Mouse (Mus musculus) midbrain, embryonic 15.5 days (tissue): ENCODE data around the gene Gm20708. TPM values are rescaled to one million over a fixed set of nuclear protein-coding genes. Genes with fewer than 3 reads are reported as not detected.
A peak's percentile ranks its signal among the peaks of the same experiment; 100 is the strongest.

Experiments used
- ATAC-seq: fragments of 200-750 bp; cut with Nextera tagmentation; replicated peaks from 2 replicates; pipeline ENCODE4 v1.8.0; 2017; ENCODE audit warnings: moderate TSS enrichment
- H3K27ac ChIP-seq: fragments of 300-500 bp; sonication (generic); 2 replicates; pipeline ENCODE4 v1.5.1; 2015; ENCODE audit warnings: mild to moderate bottlenecking, inconsistent platforms
- H3K27me3 ChIP-seq: fragments of 300-500 bp; sonication (generic); replicated peaks from 2 replicates; pipeline ENCODE4 v1.6.1; 2015; ENCODE audit warnings: inconsistent platforms
- H3K36me3 ChIP-seq: fragments of 300-500 bp; sonication (generic); replicated peaks from 2 replicates; pipeline ENCODE4 v1.6.1; 2015; ENCODE audit warnings: inconsistent platforms
- H3K4me1 ChIP-seq: fragments of 300-500 bp; sonication (generic); 2 replicates; pipeline ENCODE4 v1.6.1; 2015; ENCODE audit warnings: inconsistent platforms
- H3K4me2 ChIP-seq: fragments of 300-500 bp; sonication (generic); 2 replicates; pipeline ENCODE4 v1.6.1; 2015; ENCODE audit warnings: inconsistent platforms, mild to moderate bottlenecking, moderate library complexity
- H3K4me3 ChIP-seq: fragments of 300-500 bp; sonication (generic); 2 replicates; pipeline ENCODE4 v1.5.1; 2015; ENCODE audit warnings: mild to moderate bottlenecking, inconsistent platforms
- H3K9ac ChIP-seq: fragments of 300-500 bp; sonication (generic); 2 replicates; pipeline ENCODE4 v1.6.1; 2015; ENCODE audit warnings: mild to moderate bottlenecking, inconsistent platforms
- H3K9me3 ChIP-seq: fragments of 300-500 bp; sonication (generic); 2 replicates; pipeline ENCODE4 v1.6.1; 2016; ENCODE audit warnings: inconsistent platforms
- WGBS: fragments of 180-500 bp; shearing (Covaris S2); methylation state at CpG from one replicate; pipeline ENCODE4 v1.1.7; 2015; ENCODE audit warnings: mixed read lengths; 5-methylcytosine and 5-hydroxymethylcytosine counted together
- polyA plus RNA-seq: library from polyadenylated mRNA; unstranded; fragments of >200 nt; fragmentation: Nextera tagmentation; extraction: Ambion mirVana; gene quantifications from 2 replicates; pipeline ENCODE4 v1.2.1, GENCODE M21; 2015

Gene Gm20708
- polyA plus RNA-seq = 0.98 and 1.4 TPM in 2 replicates

- no peaks in the 10 kb centered on the region for H3K36me3 ChIP-seq
- H3K9me3 ChIP-seq = no peaks in the 10 kb centered on the region
- H3K4me1 ChIP-seq = peaks cover 20% of the 10 kb centered on the region
- peak within 1 kb of the TSS; percentile 96 for H3K4me2 ChIP-seq
- under 1% methylated on average over 60 of the region's 75 CpGs for WGBS
- peaks cover 21% of the 10 kb centered on the region for H3K27me3 ChIP-seq
- ATAC-seq = peak; percentile 46; the same call in 1 of the 2 replicates
- H3K4me3 ChIP-seq = peak within 1 kb of the TSS; percentile 54
- H3K27ac ChIP-seq = no peak within 1 kb of the TSS
- peak within 1 kb of the TSS; percentile 50 for H3K9ac ChIP-seq
These were observed at the start of gene Gm20708, which contains the start of gene Syngr2 for GRCm38 (mm10) chr11:117809407-117810311. Gene Gm20708 (plus strand): TSS chr11:117809668. Gene Syngr2 (plus strand): TSS chr11:117809668.

GRCm38 (mm10) chr11:117760374-117761119, 48.9 kb upstream of the Gm20708 start:
- ATAC-seq = no peak
- no peak overlapping the region for H3K4me3 ChIP-seq
- 88% methylated on average over 26 of the region's 26 CpGs for whole genome bisulfite sequencing
- H3K4me1 ChIP-seq = no peaks in the 10 kb centered on the region
- H3K27ac ChIP-seq = no peak overlapping the region
- peaks cover 60% of the 10 kb centered on the region for H3K36me3 ChIP-seq
- no peaks in the 10 kb centered on the region for H3K27me3 ChIP-seq
- no peak overlapping the region for H3K9ac ChIP-seq
- no peak overlapping the region for H3K4me2 ChIP-seq
- no peaks in the 10 kb centered on the region for H3K9me3 ChIP-seq

DNA sequence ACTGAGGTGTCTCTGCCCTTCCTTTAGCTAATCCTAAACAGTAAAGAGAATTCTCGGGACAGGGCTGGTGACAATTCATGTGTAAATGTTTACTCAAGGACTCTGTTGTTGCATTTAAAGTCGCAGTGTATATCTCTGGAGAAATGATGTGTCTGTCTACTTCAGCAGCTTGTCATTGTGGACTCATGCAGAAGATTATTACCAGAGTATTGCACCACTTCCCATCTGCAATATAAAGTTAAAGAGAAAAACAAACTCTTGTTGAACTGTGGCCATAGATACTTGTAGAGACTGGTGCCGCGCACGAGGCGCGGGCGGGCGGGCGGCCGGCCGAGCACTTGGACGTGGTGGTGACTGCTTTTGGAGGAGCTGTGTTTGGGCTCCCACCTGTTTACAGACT, 47.7 kb upstream of the Gm20708 start:
- WGBS = 90% methylated on average over 13 of the region's 13 CpGs
- H3K27ac ChIP-seq = no peak overlapping the region
- peaks cover 47% of the 10 kb centered on the region for H3K36me3 ChIP-seq

GRCm38 (mm10) chr11:117762246-117762645, 47.2 kb upstream of the Gm20708 start:
- peaks cover 43% of the 10 kb centered on the region for H3K36me3 ChIP-seq
- H3K27me3 ChIP-seq = no peaks in the 10 kb centered on the region
- no peak overlapping the region for H3K4me2 ChIP-seq
- no peak overlapping the region for H3K4me3 ChIP-seq
- WGBS = 84% methylated on average over 12 of the region's 12 CpGs
- no peaks in the 10 kb centered on the region for H3K9me3 ChIP-seq
- no peak overlapping the region for H3K9ac ChIP-seq
- ATAC-seq = no peak
- H3K4me1 ChIP-seq = no peaks in the 10 kb centered on the region
- H3K27ac ChIP-seq = no peak overlapping the region

More for the DNA sequence above, 47.7 kb upstream of the Gm20708 start:
- H3K27me3 ChIP-seq = no peaks in the 10 kb centered on the region
- ATAC-seq = no peak
- H3K9ac ChIP-seq = no peak overlapping the region
- no peaks in the 10 kb centered on the region for H3K9me3 ChIP-seq
- H3K4me1 ChIP-seq = no peaks in the 10 kb centered on the region
- no peak overlapping the region for H3K4me2 ChIP-seq
- H3K4me3 ChIP-seq = no peak overlapping the region

- H3K27ac ChIP-seq = no peak overlapping the region; the same call in 1 of the 2 replicates
- 89% methylated on average over 9 of the region's 9 CpGs for WGBS
- peaks cover 27% of the 10 kb centered on the region for H3K36me3 ChIP-seq
- no peaks in the 10 kb centered on the region for H3K27me3 ChIP-seq
- H3K4me3 ChIP-seq = no peak overlapping the region
- H3K9me3 ChIP-seq = no peaks in the 10 kb centered on the region
- H3K4me1 ChIP-seq = peaks cover 4% of the 10 kb centered on the region; the same call in 1 of the 2 replicates
- no peak overlapping the region for H3K9ac ChIP-seq
- no peak for ATAC-seq
- no peak overlapping the region for H3K4me2 ChIP-seq
These were observed 45.1 kb upstream of the Gm20708 start for GRCm38 (mm10) chr11:117764319-117764718.

DNA sequence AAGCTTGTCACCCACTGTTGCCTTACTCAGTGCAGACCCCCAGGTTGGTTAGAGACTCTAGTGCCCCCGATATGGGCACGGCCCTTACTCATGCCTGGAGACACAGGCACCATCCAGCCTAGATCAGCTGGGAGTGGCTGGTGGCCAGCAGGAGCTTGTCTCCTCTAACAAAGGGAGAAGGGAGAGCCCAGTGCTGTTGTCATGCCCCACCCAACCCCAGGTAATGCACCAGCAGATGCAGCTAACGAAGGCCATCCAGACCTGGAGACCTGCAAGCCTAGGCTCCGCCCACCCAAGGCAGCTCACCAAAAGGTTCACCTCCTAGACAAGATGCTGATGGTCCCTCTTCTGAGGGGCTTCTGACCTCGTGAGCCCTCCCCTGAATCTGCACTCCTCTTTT, 44.1 kb upstream of the Gm20708 start:
- no peak overlapping the region for H3K27ac ChIP-seq
- 0 out of 2 replicates have a peak, but pooled peaks have one; percentile 12 for ATAC-seq
- 90% methylated on average over 5 of the region's 5 CpGs for WGBS
- H3K4me3 ChIP-seq = no peak overlapping the region
- peaks cover 18% of the 10 kb centered on the region for H3K36me3 ChIP-seq
- no peaks in the 10 kb centered on the region for H3K9me3 ChIP-seq
- no peaks in the 10 kb centered on the region for H3K27me3 ChIP-seq
- H3K4me1 ChIP-seq = peaks cover 6% of the 10 kb centered on the region; the same call in 1 of the 2 replicates
- no peak overlapping the region for H3K4me2 ChIP-seq
- no peak overlapping the region for H3K9ac ChIP-seq

- no peak for ATAC-seq
- no peaks in the 10 kb centered on the region for H3K27me3 ChIP-seq
- H3K36me3 ChIP-seq = peaks cover 9% of the 10 kb centered on the region; the same call in 1 of the 2 replicates
- H3K4me1 ChIP-seq = peaks cover 6% of the 10 kb centered on the region; the same call in 1 of the 2 replicates
- no peak overlapping the region for H3K4me3 ChIP-seq
- WGBS = 91% methylated on average over 3 of the region's 3 CpGs
- no peak overlapping the region for H3K9ac ChIP-seq
- H3K27ac ChIP-seq = no peak overlapping the region
- H3K9me3 ChIP-seq = no peaks in the 10 kb centered on the region
- H3K4me2 ChIP-seq = no peak overlapping the region
These were observed 43.2 kb upstream of the Gm20708 start for GRCm38 (mm10) chr11:117766275-117766674.

DNA sequence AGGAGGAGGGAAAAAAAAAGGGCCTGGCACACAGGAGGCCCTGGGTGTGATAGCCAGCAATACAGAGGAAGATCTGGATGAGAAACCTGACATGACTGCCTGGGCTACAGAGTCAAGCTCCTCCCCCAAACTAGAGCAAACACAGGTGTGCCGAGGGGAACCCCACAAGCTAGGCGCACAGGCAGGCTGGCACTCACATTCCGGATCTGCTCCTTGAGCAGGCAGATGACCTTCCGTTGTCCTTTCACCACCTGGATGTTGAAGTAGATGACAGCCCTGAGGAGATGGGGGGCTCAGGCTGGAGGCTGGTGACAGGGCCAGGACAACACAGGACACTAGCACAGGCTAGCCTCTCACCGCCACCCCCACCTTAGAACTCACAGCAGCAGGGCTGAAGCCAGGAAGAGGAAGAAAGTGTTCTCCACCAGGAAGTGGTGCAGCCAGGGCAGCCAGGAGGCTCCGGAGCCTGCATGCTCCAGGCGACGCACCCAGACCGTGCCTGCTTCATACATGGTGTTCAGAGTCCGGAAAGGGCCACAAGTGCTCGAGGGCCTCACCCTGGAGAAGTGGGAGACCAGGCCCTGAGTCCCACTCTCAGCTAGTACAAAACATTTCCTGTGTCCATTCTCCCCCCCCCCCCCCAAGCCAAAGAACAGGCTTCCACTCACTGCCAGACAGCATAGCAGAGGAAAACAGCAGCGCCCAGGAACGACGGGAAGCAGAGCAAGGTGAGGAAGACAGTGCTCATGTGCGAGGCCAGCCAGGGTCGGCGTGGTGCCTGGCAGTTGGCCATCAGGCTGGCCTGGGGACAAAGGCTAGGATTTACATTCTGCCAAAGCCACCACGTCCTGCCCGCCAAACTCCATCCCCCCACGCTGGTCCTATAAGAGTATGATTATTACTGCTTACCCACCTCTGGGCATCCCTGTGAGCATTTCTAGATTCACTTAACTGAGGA, 40.5 kb upstream of the Gm20708 start:
- no peaks in the 10 kb centered on the region for H3K27me3 ChIP-seq
- peak overlapping the region; percentile 8; the same call in 1 of the 2 replicates for H3K27ac ChIP-seq
- no peaks in the 10 kb centered on the region for H3K9me3 ChIP-seq
- H3K4me2 ChIP-seq = no peak overlapping the region
- H3K36me3 ChIP-seq = peaks cover 5% of the 10 kb centered on the region; the same call in 1 of the 2 replicates
- no peak overlapping the region for H3K4me3 ChIP-seq
- H3K4me1 ChIP-seq = peaks cover 6% of the 10 kb centered on the region; the same call in 1 of the 2 replicates
- 77% methylated on average over 20 of the region's 20 CpGs for WGBS
- ATAC-seq = no peak
- H3K9ac ChIP-seq = no peak overlapping the region

DNA sequence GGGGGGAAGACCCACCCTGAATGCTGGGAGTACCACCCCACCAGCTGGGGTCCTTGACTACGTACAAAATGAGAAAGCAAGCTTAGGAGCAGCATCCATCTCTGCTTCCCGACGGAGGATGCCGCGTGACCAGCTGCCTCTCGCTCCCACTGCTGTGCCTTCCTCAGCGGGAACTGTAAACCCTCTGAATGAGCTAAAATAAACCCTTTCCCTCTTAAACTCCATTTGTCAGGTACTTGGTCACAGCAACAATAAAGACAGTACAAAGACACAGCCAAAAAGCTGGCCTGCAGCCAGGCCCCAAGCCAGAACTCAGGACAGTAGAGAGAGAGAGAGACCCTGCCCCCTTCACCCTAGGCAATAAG, 39.8 kb upstream of the Gm20708 start:
- WGBS = 66% methylated on average over 7 of the region's 7 CpGs
- no peak overlapping the region for H3K9ac ChIP-seq
- no peaks in the 10 kb centered on the region for H3K27me3 ChIP-seq
- H3K4me3 ChIP-seq = no peak overlapping the region
- H3K4me2 ChIP-seq = no peak overlapping the region
- H3K27ac ChIP-seq = no peak overlapping the region; the same call in 1 of the 2 replicates
- no peaks in the 10 kb centered on the region for H3K9me3 ChIP-seq
- H3K4me1 ChIP-seq = peaks cover 6% of the 10 kb centered on the region; the same call in 1 of the 2 replicates
- peaks cover under 1% of the 10 kb centered on the region; the same call in 1 of the 2 replicates for H3K36me3 ChIP-seq
- ATAC-seq = no peak

DNA sequence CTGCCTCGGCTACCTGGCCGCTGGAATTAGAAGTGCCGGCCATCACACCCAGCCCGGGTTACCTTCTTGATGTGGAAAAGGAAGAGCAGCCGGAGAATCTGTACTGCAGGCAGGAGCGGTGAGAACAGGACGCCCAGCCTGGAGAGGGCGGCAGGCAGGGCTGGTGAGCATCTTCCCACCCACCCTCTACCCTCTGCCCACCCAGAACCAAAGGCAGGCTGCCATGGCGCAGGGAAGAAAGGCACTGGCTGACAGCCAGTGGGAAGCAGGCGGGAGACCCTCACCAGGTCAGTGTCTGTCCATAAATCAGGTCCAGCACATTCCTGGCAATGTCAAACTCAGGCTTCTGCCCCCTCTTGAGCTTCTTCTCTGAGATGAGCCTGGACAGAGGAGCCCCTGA, 39.1 kb upstream of the Gm20708 start:
- Histone ChIP-seq H3K4me1 (peaks cover 6% of the 10 kb centered on the region; the same call in 1 of the 2 replicates), H3K27ac (no peak overlapping the region), H3K9me3 (no peaks in the 10 kb centered on the region), H3K4me3 (no peak overlapping the region), H3K9ac (no peak overlapping the region), H3K36me3 (no peaks in the 10 kb centered on the region; the same call in 1 of the 2 replicates), H3K4me2 (no peak overlapping the region), H3K27me3 (no peaks in the 10 kb centered on the region)
- WGBS = 81% methylated on average over 10 of the region's 10 CpGs
- ATAC-seq = no peak

GRCm38 (mm10) chr11:117772352-117772751, 37.1 kb upstream of the Gm20708 start:
- Histone ChIP-seq H3K27ac (no peak overlapping the region), H3K4me3 (no peak overlapping the region), H3K9ac (no peak overlapping the region), H3K36me3 (no peaks in the 10 kb centered on the region), H3K9me3 (no peaks in the 10 kb centered on the region), H3K4me2 (no peak overlapping the region), H3K27me3 (no peaks in the 10 kb centered on the region), H3K4me1 (peaks cover 6% of the 10 kb centered on the region; the same call in 1 of the 2 replicates)
- WGBS = 95% methylated on average over 7 of the region's 7 CpGs
- no peak for ATAC-seq
